Comparison of ENCODE assay signal across 22 mouse cellular contexts in the genomic region with DNA sequence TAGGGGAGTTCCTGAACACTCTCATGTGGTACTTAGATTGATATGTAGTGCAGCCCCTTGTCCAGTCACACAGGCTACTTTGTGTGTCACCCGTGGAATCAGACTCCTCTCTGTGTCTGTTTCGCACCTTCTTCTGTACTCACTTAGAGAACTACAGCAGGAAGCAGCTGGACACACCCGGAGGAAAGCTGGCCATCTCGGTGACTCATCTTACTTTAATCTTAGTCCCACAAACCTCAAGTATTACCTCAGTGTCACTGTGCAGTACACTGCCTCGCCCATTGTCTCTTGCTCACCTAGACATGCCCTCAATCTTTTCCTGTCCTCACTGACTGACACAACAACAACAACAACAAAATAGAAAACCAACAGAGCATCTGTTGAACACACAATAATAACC. TPM values are rescaled to one million over a fixed set of nuclear protein-coding genes. Genes with fewer than 3 reads are reported as not detected.
DNase-seq lines count a peak whose midpoint lies in the region; ATAC-seq lines count a peak whose summit lies in the region.
"Had no signal": no experiment of that assay in that cellular context is flagged by ENCODE, and none has a peak within 500 bp of the region (broad histone marks: within the 10 kb centered on the region; RNA-seq: fewer than 3 reads in every experiment).

No protein-coding gene starts in this region.

- DNase-seq in 3134 (ENCODE audit: extremely low read depth, insufficient read length, low spot score) = peak; percentile 29
- peak; percentile 19 for DNase-seq in CD4-positive, CD25-positive, alpha-beta regulatory T cell, adult 2 months (ENCODE audit: low read depth, low spot score)
- no peak for DNase-seq in layer of hippocampus, postnatal 10 days (ENCODE audit: low spot score in 2 of 2)
- no peak for DNase-seq in left cerebral cortex, adult 8-10 months (ENCODE audit: low spot score in 2 of 2)
- no peak for DNase-seq in thymus, adult 18-20 months
- DNase-seq: adrenal gland, adult 8-10 months; cerebellum, adult 9-11 months; forebrain, postnatal 0 days; heart, adult 18-20 months; heart, postnatal 36 days; right cerebral cortex, adult 18-20 months; thymus, postnatal 36 days had no signal

- peak; percentile 73 for ATAC-seq in activated CD4-positive, CD25-positive, alpha-beta regulatory T cell, adult 4 months
- peak; percentile 55 for ATAC-seq in monocyte, adult 5-6 weeks (replicated peaks; ENCODE audit: insufficient number of reproducible peaks, low FRiP score, low TSS enrichment, poor library complexity, severe bottlenecking)
- no peak for ATAC-seq in erythroblast, adult 5-6 weeks (replicated peaks; ENCODE audit: low FRiP score, poor library complexity, severe bottlenecking)
- ATAC-seq: forebrain, postnatal 0 days; intestine, embryonic 16.5 days; lung, postnatal 0 days; midbrain, embryonic 16.5 days had no signal

RNA-seq across cellular contexts. Expression of a gene that starts 4.9 kb away (rescaled TPM):
- polyA plus RNA-seq in activated CD4-positive, CD25-positive, alpha-beta regulatory T cell, adult 4 months (2017; shearing (Covaris generic)) = 10 to 100 TPM; 51.8 to 63.0 TPM
- total RNA-seq in monocyte, adult 5-6 weeks (2017) = 450 to 581 TPM (median 532 TPM) in 3 replicates
- 11.7 and 90.9 TPM in 2 replicates for total RNA-seq in erythroblast, adult 5-6 weeks (2015; ENCODE audit: low replicate concordance)
- total RNA-seq in erythroblast, adult 5-6 weeks (2017; ENCODE audit: low replicate concordance) = 15.4 and 19.7 TPM in 2 replicates
- total RNA-seq in layer of hippocampus, postnatal 10 days (2021) = 100 to 1,000 TPM in 1 of 2 experiments, 10 to 100 TPM in 1; 97.4 to 104 TPM
- 10 to 100 TPM; 73.2 to 98.4 (median 90.6) TPM for total RNA-seq in left cerebral cortex, adult 8-10 months (2022)

RNA-seq across cellular contexts. Expression of a gene that starts 54.0 kb away (rescaled TPM):
- polyA plus RNA-seq in activated CD4-positive, CD25-positive, alpha-beta regulatory T cell, adult 4 months (2017; shearing (Covaris generic)) = under 1 TPM in 1 of 2 experiments, not detected in 1; 0.63 TPM
- total RNA-seq in monocyte, adult 5-6 weeks (2017) = 0.29 to 1.2 TPM (median 0.96 TPM) in 3 replicates
- total RNA-seq in erythroblast, adult 5-6 weeks (2015; ENCODE audit: low replicate concordance) = not detected in 2 replicates
- not detected in 2 replicates for total RNA-seq in erythroblast, adult 5-6 weeks (2017; ENCODE audit: low replicate concordance)
- total RNA-seq in layer of hippocampus, postnatal 10 days (2021) = under 1 TPM; 0.22 to 0.69 TPM
- total RNA-seq in left cerebral cortex, adult 8-10 months (2022) = 1 to 10 TPM; 1.2 to 3.4 (median 1.7) TPM
- polyA plus RNA-seq: hindbrain, embryonic 14.5 days; intestine, embryonic 16.5 days; large intestine, adult 2 months; midbrain, embryonic 16.5 days; small intestine, adult 2 months; testis, adult 2 months had no signal

Comparison
In these comparisons a context has a peak if more than half of its experiments do, and no peak if none do; other contexts are left out.
1. DNase-seq: peak in 3134 (single experiment) and CD4-positive, CD25-positive, alpha-beta regulatory T cell, adult 2 months (single experiment); none in layer of hippocampus, postnatal 10 days (0 of 2), left cerebral cortex, adult 8-10 months (0 of 2) and thymus, adult 18-20 months (0 of 2).